Mouse (Mus musculus): Measurements from ENCODE around the gene Ctf2. TPM values are rescaled to one million over a fixed set of nuclear protein-coding genes. Genes with fewer than 3 reads are reported as not detected.
A peak's percentile ranks its signal among the peaks of the same experiment; 100 is the strongest.

Gene Ctf2
- polyA plus RNA-seq, 1 experiment: not detected

DNA sequence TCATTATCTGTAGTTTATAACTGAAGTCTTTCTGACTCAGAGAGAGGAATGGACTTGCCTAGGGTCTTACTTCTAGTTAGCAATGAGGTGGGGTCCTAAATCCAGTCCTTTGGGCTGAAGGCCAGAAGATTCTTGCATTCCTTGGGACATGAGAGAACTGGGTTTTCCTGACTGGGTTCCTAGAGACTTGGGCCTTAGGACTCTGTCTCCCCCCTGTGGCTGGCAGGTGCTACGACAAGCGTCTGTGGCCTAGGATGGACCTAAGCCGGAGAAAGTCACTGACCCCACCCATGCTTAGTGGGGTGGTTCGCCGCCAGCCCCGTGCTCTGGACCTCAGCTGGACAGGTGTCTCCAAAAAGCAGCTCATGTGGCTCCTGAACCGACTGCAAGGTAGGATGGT, 29.1 kb upstream of the Ctf2 start:
- peak in 1 of 2 experiments; percentile 74 for DNase-seq (ENCODE audit: extremely low spot score in 1 of 2, low spot score in 1 of 2)

DNA sequence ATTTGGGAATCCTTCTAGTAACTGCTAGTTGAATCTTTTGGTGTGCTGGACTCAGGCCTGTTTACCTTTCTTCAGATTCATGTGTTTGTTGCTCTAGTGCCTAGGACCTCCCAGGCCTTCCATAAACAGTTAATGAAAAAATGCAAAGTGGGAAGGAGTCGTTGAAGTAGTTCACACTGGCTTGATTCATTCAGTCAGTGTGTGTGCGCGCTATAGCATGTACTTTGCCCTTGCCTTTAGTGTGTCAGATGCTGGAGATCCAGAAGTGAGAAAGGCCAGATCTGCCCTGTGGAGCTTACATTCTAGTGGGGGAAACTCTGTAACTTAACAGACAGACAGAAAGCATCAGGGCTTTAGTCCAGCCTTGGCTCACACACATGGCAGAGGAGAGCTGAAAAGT, 28.5 kb upstream of the Ctf2 start:
- DNase-seq (ENCODE audit: extremely low spot score in 1 of 2, low spot score in 1 of 2): no peak

DNA sequence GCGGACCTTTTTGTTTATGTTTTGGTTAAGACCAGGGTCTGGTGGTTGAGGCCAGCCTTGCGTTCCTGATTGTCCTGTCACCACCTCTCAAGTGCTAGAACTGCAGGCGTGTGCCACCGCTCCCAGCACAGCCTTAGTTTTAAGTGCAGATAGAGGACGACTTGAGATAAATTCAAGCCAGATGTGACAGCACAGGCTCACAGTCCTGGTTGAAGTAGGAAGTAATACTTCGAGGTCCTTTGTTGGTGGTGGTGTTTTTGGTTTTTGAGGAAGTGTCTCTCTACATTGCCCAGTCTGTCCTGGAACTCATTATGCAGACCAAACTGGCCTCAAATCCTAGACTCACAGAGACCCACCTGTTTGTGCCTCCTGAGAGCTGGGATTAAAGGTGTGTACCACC, 27.8 kb upstream of the Ctf2 start:
- DNase-seq (ENCODE audit: extremely low spot score in 1 of 2, low spot score in 1 of 2): no peak

- no peak for DNase-seq (ENCODE audit: extremely low spot score in 1 of 2, low spot score in 1 of 2)
Observed at GRCm38 (mm10) chr7:127753741-127754140, 21.8 kb upstream of the Ctf2 start.

DNA sequence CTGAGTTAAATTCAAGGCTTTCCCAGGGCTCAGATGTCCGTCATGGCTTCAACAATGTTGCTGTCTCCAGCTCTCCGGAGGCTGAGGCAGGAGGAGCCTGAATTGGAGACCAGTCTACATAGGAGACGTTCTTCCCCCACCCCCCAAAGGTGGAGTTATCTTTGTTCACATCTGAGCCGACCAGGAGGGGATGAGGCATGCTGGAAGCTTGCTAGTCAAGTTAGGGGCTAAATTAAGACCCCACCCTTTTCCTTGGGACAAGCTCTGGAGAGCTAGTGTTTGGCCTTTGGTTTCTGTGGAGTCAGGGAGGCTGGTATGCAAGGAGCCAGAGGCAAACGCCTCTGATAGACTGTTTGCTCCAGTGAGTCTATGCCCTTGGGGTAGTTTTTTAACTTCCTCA, 21.2 kb upstream of the Ctf2 start:
- no peak for DNase-seq (ENCODE audit: extremely low spot score in 1 of 2, low spot score in 1 of 2)

- no peak for DNase-seq (ENCODE audit: extremely low spot score in 1 of 2, low spot score in 1 of 2)
Observed at GRCm38 (mm10) chr7:127752069-127752468, 20.1 kb upstream of the Ctf2 start.

DNA sequence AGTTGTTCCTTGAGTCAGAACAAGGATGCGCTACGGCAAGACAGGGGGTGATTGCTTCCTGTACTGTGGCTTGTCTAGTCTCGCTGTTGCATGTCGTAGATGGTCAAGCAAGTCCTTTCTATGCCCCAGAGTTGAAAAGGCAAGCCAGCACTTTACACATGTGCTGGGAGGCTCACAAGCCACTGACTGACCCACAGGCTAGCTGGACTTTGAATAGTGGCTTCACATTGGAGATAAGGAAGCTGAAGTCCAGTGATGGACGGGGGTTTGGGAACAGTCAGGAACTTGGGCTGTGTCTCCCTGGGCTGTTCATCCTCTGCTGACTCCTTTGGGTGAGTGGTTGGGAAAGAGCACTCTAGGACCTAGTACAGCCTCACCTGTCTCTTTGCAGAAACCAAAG, 19.7 kb upstream of the Ctf2 start:
- DNase-seq (ENCODE audit: extremely low spot score in 1 of 2, low spot score in 1 of 2): no peak

DNA sequence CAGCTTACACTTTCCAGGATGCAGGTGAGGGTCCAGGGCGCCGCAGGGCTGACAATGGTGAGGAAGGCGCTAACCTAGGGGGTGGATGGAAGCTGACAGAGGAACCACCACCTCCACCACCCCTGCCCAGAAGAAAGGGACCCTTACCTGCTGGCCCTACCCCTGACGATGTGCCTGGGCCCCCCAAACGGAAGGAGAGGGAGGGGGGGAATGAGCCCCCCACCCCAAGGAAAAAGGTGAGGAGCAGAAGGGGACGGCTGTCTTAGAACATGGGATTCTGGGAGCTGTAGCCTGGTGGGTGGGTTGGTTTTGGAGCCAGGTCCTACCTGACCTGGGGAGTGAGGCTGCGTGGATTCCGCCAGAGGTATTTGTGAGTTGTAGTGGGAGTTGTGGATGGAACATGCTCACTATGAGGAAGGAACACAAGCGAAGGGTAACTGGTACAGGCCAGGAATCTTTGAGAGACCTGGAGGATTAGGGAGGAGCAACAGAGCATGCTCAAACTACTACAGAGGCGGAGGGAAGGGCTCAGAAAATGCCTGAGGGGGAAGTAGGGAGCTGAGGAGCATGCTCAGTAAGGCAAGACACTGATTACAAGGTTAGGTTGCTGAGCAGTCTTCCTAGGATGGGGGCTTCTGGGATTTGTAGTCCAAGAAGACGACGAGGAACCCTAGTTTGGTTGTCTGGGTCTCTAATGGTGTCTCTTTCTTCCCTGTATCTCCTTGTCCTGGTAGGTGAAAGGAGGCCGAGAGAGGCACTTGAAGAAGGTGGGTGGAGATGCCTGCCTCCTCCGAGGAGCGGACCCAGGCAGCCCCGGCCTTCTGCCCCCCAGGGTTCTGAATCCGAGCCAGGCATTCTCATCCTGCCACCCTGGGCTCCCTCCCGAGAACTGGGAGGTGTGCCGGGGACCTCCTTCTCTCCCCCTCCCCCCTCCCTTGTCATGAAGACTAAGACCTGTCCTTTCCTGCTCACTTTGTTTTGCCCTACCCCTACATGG, 18.5 kb upstream of the Ctf2 start:
- DNase-seq (ENCODE audit: extremely low spot score in 1 of 2, low spot score in 1 of 2): peak; percentile 79 to 84

- DNase-seq (ENCODE audit: extremely low spot score in 1 of 2, low spot score in 1 of 2): no peak
Observed at GRCm38 (mm10) chr7:127748235-127748560, 16.2 kb upstream of the Ctf2 start.

DNA sequence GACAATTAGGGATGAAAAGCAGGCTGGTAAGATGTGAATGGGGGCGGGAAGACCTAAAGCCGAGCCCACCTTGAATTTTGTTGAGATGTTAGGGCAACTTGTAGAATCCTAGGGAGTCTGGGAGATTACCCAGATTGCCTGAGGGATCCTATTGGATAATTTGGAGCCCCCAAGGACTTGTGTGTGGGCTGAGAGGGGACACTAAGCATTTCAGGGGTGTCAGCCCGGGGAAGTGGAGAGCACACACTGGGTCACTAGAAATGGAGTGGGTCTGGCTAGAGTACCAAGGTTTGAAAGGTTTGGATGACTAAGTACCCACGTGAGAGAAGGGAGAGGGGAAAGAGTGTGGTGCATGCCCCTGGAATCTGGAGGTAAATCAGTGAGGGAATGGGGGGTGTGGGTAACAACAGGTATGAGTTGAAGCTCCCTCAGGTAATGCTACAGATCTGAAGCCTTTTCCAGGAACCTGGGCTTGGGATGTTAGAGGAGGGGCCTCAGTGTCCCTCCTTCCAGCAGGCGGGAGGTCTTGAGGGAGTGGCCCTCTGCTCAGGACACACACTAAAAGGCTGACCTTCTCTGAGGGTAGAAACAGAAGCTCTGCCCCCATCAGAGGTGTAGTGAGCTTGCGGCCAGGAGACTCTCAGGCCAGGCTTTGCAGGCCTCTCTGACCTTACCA, 15.7 kb upstream of the Ctf2 start:
- no peak for DNase-seq (ENCODE audit: extremely low spot score in 1 of 2, low spot score in 1 of 2)

DNA sequence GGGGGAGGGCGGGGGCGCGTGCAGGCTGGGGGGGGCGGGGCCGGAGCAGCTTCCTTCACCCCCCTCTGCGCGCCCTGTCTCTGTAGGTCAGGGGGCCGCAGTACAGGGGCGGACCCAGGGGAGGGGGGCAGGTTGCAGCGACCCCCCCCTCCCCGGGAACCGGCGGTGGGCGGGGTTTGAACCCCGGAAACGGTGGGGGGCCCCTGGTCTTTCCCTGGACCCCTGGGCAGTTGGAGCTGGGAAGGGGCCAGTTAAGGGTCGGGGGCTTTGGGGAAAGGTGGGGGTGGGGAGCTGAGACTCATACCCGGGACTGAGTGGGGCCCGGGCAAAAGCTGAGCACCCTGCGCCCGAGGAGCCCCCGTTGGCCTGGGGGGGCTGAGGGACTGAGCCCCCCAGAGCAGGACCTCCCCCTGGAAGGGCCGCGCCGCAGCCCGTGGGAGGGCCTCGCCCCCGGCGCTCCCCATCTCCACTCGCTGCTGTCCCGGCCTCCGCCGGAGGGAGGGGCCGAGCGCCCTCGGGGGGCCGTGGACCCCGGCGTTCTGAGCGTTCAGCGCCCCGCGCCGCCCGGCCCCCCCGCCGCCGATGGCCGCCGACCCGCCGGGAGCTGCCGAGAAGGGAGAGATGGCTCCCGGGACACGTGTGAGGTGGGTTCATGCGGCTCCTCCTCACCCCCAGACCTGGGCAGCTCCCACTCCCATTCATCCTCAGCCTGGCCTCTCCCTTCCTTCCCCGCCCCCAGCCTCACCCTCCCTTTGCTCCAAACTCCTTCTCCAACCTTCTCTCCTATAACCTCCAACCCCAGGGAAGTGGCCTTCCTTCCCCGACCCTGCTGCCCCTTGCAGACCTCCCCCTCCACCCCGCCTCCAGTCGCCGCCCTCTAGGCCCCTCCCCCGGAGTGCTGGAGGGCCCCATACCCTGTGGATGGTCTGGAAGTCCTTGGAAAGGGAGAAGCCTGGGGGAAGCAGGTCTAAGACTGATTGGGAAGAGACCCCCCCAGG, 14.8 kb upstream of the Ctf2 start:
- DNase-seq (ENCODE audit: extremely low spot score in 1 of 2, low spot score in 1 of 2): no peak

DNA sequence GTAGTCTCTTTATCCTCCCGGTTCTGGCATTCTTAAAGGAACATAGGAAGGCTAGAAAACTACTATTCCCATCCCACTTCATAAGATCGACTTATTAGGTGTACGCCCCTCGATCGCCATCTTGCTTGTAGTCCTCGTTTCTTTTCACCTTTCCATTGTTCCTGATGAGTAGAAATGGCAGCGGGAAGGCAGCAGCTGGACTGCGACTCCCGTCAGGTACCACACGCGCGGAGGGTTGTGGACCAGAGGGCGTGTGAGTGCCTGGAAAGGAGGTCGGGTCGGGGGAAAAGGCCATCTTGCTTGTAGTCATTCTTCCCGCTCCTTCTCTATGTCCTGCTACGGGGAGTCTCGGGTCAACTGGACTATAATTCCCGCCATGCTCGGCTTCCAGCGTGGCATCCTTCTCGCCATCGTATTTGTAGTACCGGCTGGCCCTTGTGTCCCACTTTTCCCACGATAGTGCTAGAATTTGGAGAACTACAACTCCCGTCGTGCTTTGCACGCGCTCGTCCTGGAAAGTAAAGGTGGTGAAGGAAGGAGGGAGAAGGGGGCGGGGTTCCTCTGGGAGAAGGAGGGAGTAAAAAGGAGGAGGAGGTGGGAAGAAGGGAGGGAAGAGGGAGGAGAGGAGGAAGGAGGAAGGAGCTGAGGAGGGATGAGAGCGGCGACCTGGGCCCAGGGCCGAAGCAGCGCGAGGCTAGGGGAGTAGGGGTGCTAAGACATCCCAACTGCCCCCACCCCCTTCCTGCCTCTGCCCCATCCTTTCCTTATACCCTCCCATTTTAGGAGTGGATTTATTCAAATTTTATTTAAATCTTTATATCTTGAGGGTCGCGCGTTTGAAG, 13.9 kb upstream of the Ctf2 start:
- peak; percentile 99 to 100 for DNase-seq (ENCODE audit: extremely low spot score in 1 of 2, low spot score in 1 of 2)

GRCm38 (mm10) chr7:127745251-127745651, 13.3 kb upstream of the Ctf2 start:
- DNase-seq (ENCODE audit: extremely low spot score in 1 of 2, low spot score in 1 of 2): peak; percentile 97

- peak in 1 of 2 experiments; percentile 85 for DNase-seq (ENCODE audit: extremely low spot score in 1 of 2, low spot score in 1 of 2)
Observed at GRCm38 (mm10) chr7:127744366-127745045, 12.5 kb upstream of the Ctf2 start, which contains the start of gene Fbxl19. Gene Fbxl19 (plus strand): TSS chr7:127744543.

- no peak for DNase-seq (ENCODE audit: extremely low spot score in 1 of 2, low spot score in 1 of 2)
Observed at GRCm38 (mm10) chr7:127730170-127730569, 1.8 kb downstream of the Ctf2 start.

DNA sequence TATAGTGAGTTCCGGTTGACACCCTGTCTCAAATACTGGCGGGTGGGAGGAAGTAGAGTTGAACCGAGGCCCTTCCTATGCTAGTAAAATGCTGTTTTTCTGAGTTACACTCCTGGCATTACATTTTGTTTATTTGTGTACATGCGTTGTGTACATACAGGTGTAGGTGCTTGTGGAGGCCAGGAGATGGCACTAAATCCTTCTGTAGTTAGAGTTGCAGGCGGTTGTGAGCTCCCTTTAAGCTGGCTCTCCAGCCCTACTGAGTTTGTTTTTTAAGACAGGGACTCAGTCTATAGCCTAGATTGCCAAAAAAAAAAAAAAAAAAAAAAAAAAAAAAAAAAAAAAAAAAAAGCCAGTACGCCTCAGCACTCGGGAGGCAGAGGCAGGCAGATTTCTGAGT, 4.1 kb downstream of the Ctf2 start:
- DNase-seq (ENCODE audit: extremely low spot score in 1 of 2, low spot score in 1 of 2): no peak

- no peak for DNase-seq (ENCODE audit: extremely low spot score in 1 of 2, low spot score in 1 of 2)
Observed at GRCm38 (mm10) chr7:127725924-127726323, 6.0 kb downstream of the Ctf2 start.

GRCm38 (mm10) chr7:127725490-127725889, 6.5 kb downstream of the Ctf2 start:
- no peak for DNase-seq (ENCODE audit: extremely low spot score in 1 of 2, low spot score in 1 of 2)

GRCm38 (mm10) chr7:127719258-127719657, 12.7 kb downstream of the Ctf2 start:
- no peak for DNase-seq (ENCODE audit: extremely low spot score in 1 of 2, low spot score in 1 of 2)

All from frontal cortex, adult 2 months (tissue).